ENCODE assay signal across 15 mouse cellular contexts in the genomic region with DNA sequence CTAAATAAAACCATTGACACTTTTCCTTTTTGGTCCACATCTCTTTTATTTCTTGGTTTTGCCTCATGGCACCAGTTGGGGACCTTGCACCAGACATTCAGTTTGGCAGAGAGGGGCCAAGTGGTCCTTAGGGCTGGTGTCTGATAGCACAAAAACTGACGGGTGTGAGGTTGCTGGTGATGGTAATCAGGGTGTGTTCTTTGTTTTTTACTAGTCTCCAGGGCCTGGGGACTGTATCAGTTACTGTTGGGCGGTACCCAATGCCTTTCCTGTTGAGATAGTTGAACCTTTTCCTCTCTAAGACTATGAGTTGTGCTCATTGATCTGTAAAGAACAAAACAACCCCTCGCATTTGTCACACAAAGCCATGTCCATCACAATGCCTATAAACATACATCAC.
"Had no signal": no experiment of that assay in that cellular context is flagged by ENCODE, and none has a peak within 500 bp of the region (broad histone marks: within the 10 kb centered on the region; RNA-seq: fewer than 3 reads in every experiment).

No protein-coding gene starts in this region.

- H3K4me3 ChIP-seq: liver, embryonic 15.5 days; midbrain, embryonic 12.5 days; neural tube, embryonic 12.5 days; stomach, embryonic 15.5 days had no signal

- H3K27ac ChIP-seq: liver, embryonic 15.5 days; macrophage; midbrain, embryonic 12.5 days; neural tube, embryonic 12.5 days; stomach, embryonic 15.5 days; stomach, postnatal 0 days had no signal

- H3K4me1 ChIP-seq: liver, embryonic 15.5 days; midbrain, embryonic 12.5 days; neural tube, embryonic 12.5 days; stomach, embryonic 15.5 days had no signal

- H3K27me3 ChIP-seq: liver, embryonic 15.5 days; midbrain, embryonic 12.5 days; neural tube, embryonic 12.5 days; stomach, embryonic 15.5 days had no signal

- H3K9me3 ChIP-seq: liver, embryonic 15.5 days; midbrain, embryonic 12.5 days; neural tube, embryonic 12.5 days; stomach, embryonic 15.5 days had no signal

- H3K36me3 ChIP-seq: liver, embryonic 15.5 days; midbrain, embryonic 12.5 days; neural tube, embryonic 12.5 days; stomach, embryonic 15.5 days had no signal

- DNase-seq: lung, adult 18-20 months; lung, embryonic 14.5 days; lung, postnatal 14 days; lung, postnatal 36 days; midbrain, embryonic 14.5 days; right cerebral cortex, postnatal 14 days; thymus, postnatal 14 days; thymus, postnatal 36 days had no signal

- H3K9ac ChIP-seq: liver, embryonic 15.5 days; lung, embryonic 14.5 days; midbrain, embryonic 12.5 days; neural tube, embryonic 12.5 days; stomach, embryonic 15.5 days had no signal

- ATAC-seq: midbrain, embryonic 16.5 days had no signal

- H3K4me2 ChIP-seq: liver, embryonic 15.5 days; lung, embryonic 14.5 days; midbrain, embryonic 12.5 days; neural tube, embryonic 12.5 days; stomach, embryonic 15.5 days had no signal
